Mouse (Mus musculus) megakaryocyte, embryonic 14.5 days (primary cell): ENCODE results near the gene Urah.

Experiments used
- FLI1 ChIP-seq: IDR thresholded peaks from 2 replicates; pipeline ENCODE4 v1.6.1; 2012; ENCODE audit warnings: low read length, inconsistent platforms, mixed read lengths
- GATA1 ChIP-seq: IDR thresholded peaks from 3 replicates; pipeline ENCODE4 v1.6.1; 2012; ENCODE audit warnings: mixed read lengths, low read length, inconsistent platforms, borderline replicate concordance

GRCm38 (mm10) chr7:140851916-140852315, 17.1 kb downstream of the Urah start:
- TF ChIP-seq GATA1 (no peak), FLI1 (no peak)
